Mouse (Mus musculus): ENCODE measurements at regions not wholly inside any gene's neighbourhood (a gene's known extent, or its start where the extent isn't known, plus 50 kb on each side); places are given as distances from the start of the nearest gene placed in this dataset.

- H3K27me3 ChIP-seq (ENCODE audit: control insufficient read depth, insufficient read depth, low read length), result no peaks in the 10 kb centered on the region
- H3K9ac ChIP-seq (ENCODE audit: low read depth, low read length), result no peak overlapping the region
- no peaks in the 10 kb centered on the region for H3K36me3 ChIP-seq (ENCODE audit: control insufficient read depth, insufficient read depth, low read length)
- no peaks in the 10 kb centered on the region for H3K4me1 ChIP-seq (replicated peaks; ENCODE audit: control insufficient read depth, insufficient read depth, low read length)
- H3K9me3 ChIP-seq (ENCODE audit: control insufficient read depth, low read length), result no peaks in the 10 kb centered on the region
- ATAC-seq (ENCODE audit: low FRiP score), result no peak
- DNase-seq (ENCODE audit: low spot score), result no peak
- H3K4me3 ChIP-seq (ENCODE audit: low read depth, low read length), result no peak overlapping the region
- no peak overlapping the region for H3K27ac ChIP-seq (ENCODE audit: low read depth, low read length)
- no peak overlapping the region for H3K4me2 ChIP-seq (replicated peaks; ENCODE audit: low read depth, low read length)
Measured at GRCm38 (mm10) chr7:55400774-55401173, 367.2 kb upstream of the Siglech start.

GRCm38 (mm10) chr7:55401300-55401711, 366.7 kb upstream of the Siglech start:
- Histone ChIP-seq H3K27ac (ENCODE audit: low read depth, low read length) (no peak overlapping the region), H3K27me3 (ENCODE audit: control insufficient read depth, insufficient read depth, low read length) (no peaks in the 10 kb centered on the region), H3K9me3 (ENCODE audit: control insufficient read depth, low read length) (no peaks in the 10 kb centered on the region), H3K4me2 (replicated peaks; ENCODE audit: low read depth, low read length) (no peak overlapping the region), H3K9ac (ENCODE audit: low read depth, low read length) (no peak overlapping the region), H3K36me3 (ENCODE audit: control insufficient read depth, insufficient read depth, low read length) (no peaks in the 10 kb centered on the region), H3K4me3 (ENCODE audit: low read depth, low read length) (no peak overlapping the region), H3K4me1 (replicated peaks; ENCODE audit: control insufficient read depth, insufficient read depth, low read length) (no peaks in the 10 kb centered on the region)
- ATAC-seq (ENCODE audit: low FRiP score) (no peak), DNase-seq (ENCODE audit: low spot score) (no peak)
- WGBS, result 85% methylated on average over 3 of the region's 3 CpGs

GRCm38 (mm10) chr7:55447297-55447885, 320.6 kb upstream of the Siglech start:
- WGBS, result 74% methylated on average over 2 of the region's 2 CpGs
- Histone ChIP-seq H3K4me1 (replicated peaks; ENCODE audit: control insufficient read depth, insufficient read depth, low read length) (no peaks in the 10 kb centered on the region), H3K27ac (ENCODE audit: low read depth, low read length) (no peak overlapping the region), H3K9me3 (ENCODE audit: control insufficient read depth, low read length) (no peaks in the 10 kb centered on the region), H3K4me2 (replicated peaks; ENCODE audit: low read depth, low read length) (no peak overlapping the region), H3K27me3 (ENCODE audit: control insufficient read depth, insufficient read depth, low read length) (no peaks in the 10 kb centered on the region), H3K9ac (ENCODE audit: low read depth, low read length) (no peak overlapping the region), H3K4me3 (ENCODE audit: low read depth, low read length) (no peak overlapping the region), H3K36me3 (ENCODE audit: control insufficient read depth, insufficient read depth, low read length) (no peaks in the 10 kb centered on the region)
- ATAC-seq (ENCODE audit: low FRiP score), result peak; percentile 73
- DNase-seq (ENCODE audit: low spot score), result no peak

Data from hindbrain, embryonic 11.5 days (tissue).